Mouse (Mus musculus) hindbrain, embryonic 14.5 days (tissue): Measurements from ENCODE around the gene Bmp10. TPM values are rescaled to one million over a fixed set of nuclear protein-coding genes. Genes with fewer than 3 reads are reported as not detected.
"Not testable (repeated sequence)": the region's sequence is repeated elsewhere in the genome, so short reads cannot be mapped to it uniquely, and the experiment has no call there.

Source experiments
- ATAC-seq: fragments of 200-750 bp; cut with Nextera tagmentation; 2 replicates; pipeline ENCODE4 v1.8.0; 2017; ENCODE audit warnings: moderate number of reproducible peaks, mild to moderate bottlenecking, moderate TSS enrichment, moderate library complexity; ENCODE audit not compliant: low FRiP score
- DNase-seq: peaks from one replicate; pipeline ENCODE4 v3.0.0-alpha.2; 2015; ENCODE audit warnings: low spot score
- H3K27ac ChIP-seq: fragments of 300-500 bp; sonication (generic); 2 replicates; pipeline ENCODE4 v1.5.1; 2014; ENCODE audit warnings: mild to moderate bottlenecking, moderate library complexity
- H3K27me3 ChIP-seq: fragments of 300-500 bp; sonication (generic); 2 replicates; pipeline ENCODE4 v1.6.1; 2014; ENCODE audit warnings: mild to moderate bottlenecking, low read length, mixed read lengths; ENCODE audit not compliant: control insufficient read depth, insufficient read depth
- H3K36me3 ChIP-seq: fragments of 300-500 bp; sonication (generic); replicated peaks from 2 replicates; pipeline ENCODE4 v1.6.1; 2014; ENCODE audit not compliant: control insufficient read depth, insufficient read depth
- H3K4me1 ChIP-seq: fragments of 300-500 bp; sonication (generic); replicated peaks from 2 replicates; pipeline ENCODE4 v1.6.1; 2014; ENCODE audit warnings: antibody characterized with exemption, low read length, mixed read lengths; ENCODE audit not compliant: control insufficient read depth, insufficient read depth
- H3K4me2 ChIP-seq: fragments of 300-500 bp; sonication (generic); replicated peaks from 2 replicates; pipeline ENCODE4 v1.6.1; 2014; ENCODE audit warnings: mild to moderate bottlenecking, moderate library complexity
- H3K4me3 ChIP-seq: fragments of 300-500 bp; sonication (generic); replicated peaks from 2 replicates; pipeline ENCODE4 v1.5.1; 2014; ENCODE audit warnings: mild to moderate bottlenecking, low read length
- H3K9ac ChIP-seq: fragments of 300-500 bp; sonication (generic); 2 replicates; pipeline ENCODE4 v1.6.1; 2014
- H3K9me3 ChIP-seq: fragments of 300-500 bp; sonication (generic); 2 replicates; pipeline ENCODE4 v1.6.1; 2016; ENCODE audit warnings: low read length; ENCODE audit not compliant: control insufficient read depth
- WGBS: fragments of 180-500 bp; shearing (Covaris S2); extraction: QIAGEN DNeasy Blood & Tissue Kit; methylation state at CpG from one replicate; pipeline ENCODE4 v1.1.7; 2014; 5-methylcytosine and 5-hydroxymethylcytosine counted together
- polyA plus RNA-seq: library from polyadenylated mRNA; unstranded; fragments of >200 nt; fragmentation: Nextera tagmentation; extraction: Ambion mirVana; gene quantifications from 2 replicates; pipeline ENCODE4 v1.2.1, GENCODE M21; 2014

The Bmp10 gene
- polyA plus RNA-seq, 1 experiment from 2014 or later: not detected

- Histone ChIP-seq H3K9me3 (no peaks in the 10 kb centered on the region), H3K4me1 (no peaks in the 10 kb centered on the region), H3K4me3 (no peak overlapping the region), H3K36me3 (no peaks in the 10 kb centered on the region), H3K4me2 (no peak overlapping the region), H3K27me3 (no peaks in the 10 kb centered on the region), H3K27ac (no peak overlapping the region), H3K9ac (no peak overlapping the region)
- DNase-seq (no peak), ATAC-seq (no peak)
- WGBS: 93% methylated on average over 10 of the region's 10 CpGs
Observed at GRCm38 (mm10) chr6:87468372-87468771, 39.6 kb downstream of the Bmp10 start.

GRCm38 (mm10) chr6:87470098-87470497 lies 41.3 kb downstream of the Bmp10 start:
- H3K4me1 ChIP-seq, ATAC-seq, DNase-seq, H3K4me3 ChIP-seq, H3K9me3 ChIP-seq, H3K27me3 ChIP-seq, H3K27ac ChIP-seq, H3K9ac ChIP-seq, H3K4me2 ChIP-seq, H3K36me3 ChIP-seq: not testable (repeated sequence)
- WGBS: 95% methylated on average over 12 of the region's 12 CpGs

- no peak for ATAC-seq
- no peak overlapping the region for H3K4me3 ChIP-seq
- no peak overlapping the region for H3K27ac ChIP-seq
- H3K9me3 ChIP-seq: no peaks in the 10 kb centered on the region
- H3K4me2 ChIP-seq: no peak overlapping the region
- no peaks in the 10 kb centered on the region for H3K4me1 ChIP-seq
- 77% methylated on average over 5 of the region's 5 CpGs for WGBS
- H3K9ac ChIP-seq: no peak overlapping the region
- no peak for DNase-seq
- H3K36me3 ChIP-seq: no peaks in the 10 kb centered on the region
- H3K27me3 ChIP-seq: no peaks in the 10 kb centered on the region
Observed at GRCm38 (mm10) chr6:87475223-87475622, 46.4 kb downstream of the Bmp10 start.

- Histone ChIP-seq H3K27me3 (no peaks in the 10 kb centered on the region), H3K27ac (no peak overlapping the region), H3K9ac (no peak overlapping the region), H3K4me3 (no peak overlapping the region), H3K36me3 (no peaks in the 10 kb centered on the region), H3K4me1 (no peaks in the 10 kb centered on the region), H3K9me3 (no peaks in the 10 kb centered on the region), H3K4me2 (no peak overlapping the region)
- no peak for ATAC-seq
- 46% methylated on average over 4 of the region's 4 CpGs for WGBS
- no peak for DNase-seq
Observed at GRCm38 (mm10) chr6:87478847-87479246, 50.1 kb downstream of the Bmp10 start.

GRCm38 (mm10) chr6:87479291-87479999 lies 50.7 kb downstream of the Bmp10 start:
- no peak overlapping the region for H3K27ac ChIP-seq
- no peak overlapping the region for H3K4me2 ChIP-seq
- no peaks in the 10 kb centered on the region for H3K4me1 ChIP-seq
- no peaks in the 10 kb centered on the region for H3K36me3 ChIP-seq
- no peaks in the 10 kb centered on the region for H3K9me3 ChIP-seq
- no peak for ATAC-seq
- H3K9ac ChIP-seq: no peak overlapping the region
- WGBS: 59% methylated on average over 5 of the region's 5 CpGs
- H3K27me3 ChIP-seq: no peaks in the 10 kb centered on the region
- no peak for DNase-seq
- H3K4me3 ChIP-seq: no peak overlapping the region

GRCm38 (mm10) chr6:87483224-87483899 lies 54.6 kb downstream of the Bmp10 start:
- ATAC-seq (no peak), DNase-seq (no peak)
- no peaks in the 10 kb centered on the region for H3K9me3 ChIP-seq
- no peak overlapping the region for H3K4me2 ChIP-seq
- WGBS: 53% methylated on average over 12 of the region's 12 CpGs
- no peaks in the 10 kb centered on the region for H3K36me3 ChIP-seq
- no peak overlapping the region for H3K27ac ChIP-seq
- no peaks in the 10 kb centered on the region for H3K27me3 ChIP-seq
- H3K4me3 ChIP-seq: no peak overlapping the region
- H3K9ac ChIP-seq: no peak overlapping the region
- H3K4me1 ChIP-seq: no peaks in the 10 kb centered on the region

GRCm38 (mm10) chr6:87483900-87484289 lies 55.1 kb downstream of the Bmp10 start:
- Histone ChIP-seq H3K9ac (no peak overlapping the region), H3K4me3 (no peak overlapping the region), H3K9me3 (no peaks in the 10 kb centered on the region), H3K4me1 (no peaks in the 10 kb centered on the region), H3K27me3 (no peaks in the 10 kb centered on the region), H3K36me3 (no peaks in the 10 kb centered on the region), H3K27ac (no peak overlapping the region), H3K4me2 (no peak overlapping the region)
- WGBS: 61% methylated on average over 3 of the region's 3 CpGs
- DNase-seq (no peak), ATAC-seq (no peak)

GRCm38 (mm10) chr6:87484806-87485205 lies 56.0 kb downstream of the Bmp10 start:
- no peaks in the 10 kb centered on the region for H3K36me3 ChIP-seq
- no peaks in the 10 kb centered on the region for H3K27me3 ChIP-seq
- no peak overlapping the region for H3K4me2 ChIP-seq
- H3K9ac ChIP-seq: no peak overlapping the region
- H3K4me1 ChIP-seq: no peaks in the 10 kb centered on the region
- H3K9me3 ChIP-seq: no peaks in the 10 kb centered on the region
- H3K4me3 ChIP-seq: no peak overlapping the region
- DNase-seq (no peak), ATAC-seq (no peak)
- WGBS: 77% methylated on average over 5 of the region's 5 CpGs
- H3K27ac ChIP-seq: no peak overlapping the region
